Mouse (Mus musculus) urinary bladder, postnatal 25 days (tissue): ENCODE results near the gene Hyal3.
A peak's percentile ranks its signal among the peaks of the same experiment; 100 is the strongest.

ENCODE experiments used
- DNase-seq: peaks from one replicate; pipeline ENCODE4 v3.0.0; 2022; ENCODE audit warnings: low spot score

Gene Hyal3

GRCm38 (mm10) chr9:107580501-107581317 is at the start of gene Hyal3:
TSS of gene Hyal3 (plus strand) at chr9:107580818.
- peak; percentile 75 for DNase-seq

GRCm38 (mm10) chr9:107533791-107534407 is 46.7 kb upstream of the Hyal3 start, which contains the start of gene Tmem115:
TSS of gene Tmem115 (plus strand) at chr9:107533945.
- peak; percentile 75 for DNase-seq

GRCm38 (mm10) chr9:107534408-107535202 is 46.0 kb upstream of the Hyal3 start:
- DNase-seq = peak; percentile 39

DNA sequence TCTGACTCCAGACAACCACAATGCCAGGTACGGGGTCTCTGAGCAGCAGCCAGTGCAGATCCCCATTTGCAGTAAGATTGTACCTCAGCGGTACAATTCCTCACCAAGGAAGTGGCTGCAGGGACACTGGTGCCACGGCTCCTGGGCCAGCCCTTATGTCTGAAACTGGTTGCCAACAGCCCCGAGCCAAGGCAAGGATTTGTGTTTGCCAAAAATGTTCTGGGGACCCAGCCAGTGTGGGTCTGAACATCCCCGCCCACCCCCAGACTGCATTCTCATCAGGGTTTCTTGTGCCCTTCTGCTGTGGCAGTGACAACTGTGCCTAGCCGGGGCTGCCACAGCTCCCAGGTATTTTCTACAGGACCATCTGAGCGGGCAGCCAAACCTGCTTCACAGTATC is 42.4 kb upstream of the Hyal3 start:
- no peak for DNase-seq

DNA sequence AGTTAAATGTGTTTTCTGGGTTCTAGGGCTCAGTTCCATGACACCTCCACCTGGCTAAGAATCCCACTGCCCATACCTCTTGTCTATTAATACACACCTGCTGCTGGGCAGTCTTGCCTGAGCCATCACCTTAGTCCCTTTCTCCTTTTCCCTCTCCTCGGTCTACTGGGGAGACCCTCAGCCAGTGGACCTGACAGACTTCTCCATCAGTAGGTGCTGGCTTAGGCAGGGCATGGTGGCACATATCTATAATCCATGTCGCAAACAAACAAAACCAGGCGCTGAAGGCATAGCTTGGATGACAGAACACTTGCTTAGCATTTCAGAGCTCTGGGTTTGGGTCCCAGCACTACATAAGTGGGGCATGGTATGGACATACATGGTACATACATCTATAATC is 41.9 kb upstream of the Hyal3 start:
- DNase-seq = no peak

DNA sequence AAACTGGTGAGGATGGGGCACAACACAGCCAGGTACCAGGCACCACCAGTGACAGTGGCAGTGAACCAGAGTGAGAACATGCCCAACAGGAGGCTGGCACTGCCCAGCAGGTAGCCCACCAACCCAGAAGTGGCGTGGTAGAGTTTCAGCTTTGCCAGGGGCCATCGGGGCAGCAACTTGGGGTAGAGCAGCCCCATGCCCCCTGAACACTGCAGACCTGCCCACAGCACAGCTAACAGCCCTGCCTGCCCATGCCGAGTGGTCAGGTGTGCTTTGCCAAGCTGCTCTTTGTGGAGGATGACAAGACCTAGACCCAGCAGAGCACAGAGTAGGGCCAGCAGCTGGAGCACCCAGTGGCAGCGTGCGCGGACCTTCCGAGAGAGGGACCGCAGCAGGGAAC is 40.7 kb upstream of the Hyal3 start:
- DNase-seq = no peak

DNA sequence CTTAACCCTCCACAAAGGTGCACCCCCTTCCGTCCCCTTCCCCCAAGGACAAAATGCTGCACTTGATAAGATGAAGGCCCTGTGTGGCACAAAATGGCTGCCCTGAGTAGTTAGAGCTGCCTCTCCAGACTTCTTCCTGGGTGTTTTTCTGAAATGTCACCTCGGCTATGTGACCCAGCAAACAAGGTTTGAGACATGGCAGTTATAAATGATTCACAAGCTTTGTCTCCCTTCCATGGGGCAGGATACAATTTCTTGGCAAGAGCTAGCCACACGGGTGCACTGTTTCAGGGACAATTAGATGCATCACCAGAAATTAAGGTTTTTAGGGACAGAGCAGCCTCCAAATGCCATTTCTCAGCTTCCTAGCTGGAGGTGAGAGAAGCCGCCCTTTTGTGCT is 40.2 kb upstream of the Hyal3 start:
- DNase-seq = no peak

GRCm38 (mm10) chr9:107541005-107541404 is 39.6 kb upstream of the Hyal3 start:
- no peak for DNase-seq

DNA sequence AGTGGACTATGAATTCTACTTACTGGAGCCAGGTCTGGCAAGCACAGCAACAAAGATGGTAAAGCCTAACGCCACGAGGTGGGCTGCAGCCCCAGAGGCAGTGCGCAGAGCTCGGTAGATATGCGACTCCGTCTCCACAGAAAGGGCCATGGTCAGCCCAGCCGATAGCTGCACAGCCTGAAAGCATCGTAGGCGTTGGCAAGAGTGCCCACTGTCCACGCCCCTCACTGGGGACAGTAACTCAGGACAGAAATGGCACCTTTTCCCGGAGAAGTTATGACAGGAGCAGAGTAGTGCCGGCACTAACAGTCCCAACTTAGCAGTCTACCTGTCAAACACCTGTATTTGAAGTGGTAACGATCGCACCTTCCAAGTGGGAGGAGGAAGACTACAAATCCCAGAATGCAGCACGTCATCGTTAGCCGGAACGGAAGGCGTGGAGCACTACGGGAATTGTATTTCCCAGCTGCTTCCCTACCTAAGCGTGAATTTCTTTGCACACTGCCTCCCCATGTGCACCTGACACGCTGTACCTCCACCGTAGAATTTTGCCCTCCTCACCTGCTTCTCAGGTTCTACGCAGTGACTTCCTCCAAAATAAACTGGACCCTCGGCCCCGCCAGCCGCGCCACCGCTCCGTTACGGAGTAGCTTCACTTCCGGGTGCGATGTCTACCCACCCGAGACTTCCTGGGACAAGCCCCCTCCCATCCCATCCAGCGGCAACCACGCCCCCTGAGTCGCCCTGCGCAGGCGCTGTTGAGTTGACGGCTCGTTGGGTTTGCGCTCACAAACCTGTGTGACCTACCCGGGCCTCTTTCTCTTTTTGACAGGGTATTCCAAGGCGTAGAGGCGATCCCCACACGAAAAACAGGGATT is 38.9 kb upstream of the Hyal3 start, which contains the start of the genes Cyb561d2 and Nprl2:
TSS of gene Cyb561d2 (minus strand) at position 720 of the 878 bp plus-strand sequence.
TSS of gene Nprl2 (plus strand) at position 753 of the 878 bp plus-strand sequence.
- peak; percentile 90 for DNase-seq

GRCm38 (mm10) chr9:107542352-107542686 is 38.3 kb upstream of the Hyal3 start:
- DNase-seq = no peak

DNA sequence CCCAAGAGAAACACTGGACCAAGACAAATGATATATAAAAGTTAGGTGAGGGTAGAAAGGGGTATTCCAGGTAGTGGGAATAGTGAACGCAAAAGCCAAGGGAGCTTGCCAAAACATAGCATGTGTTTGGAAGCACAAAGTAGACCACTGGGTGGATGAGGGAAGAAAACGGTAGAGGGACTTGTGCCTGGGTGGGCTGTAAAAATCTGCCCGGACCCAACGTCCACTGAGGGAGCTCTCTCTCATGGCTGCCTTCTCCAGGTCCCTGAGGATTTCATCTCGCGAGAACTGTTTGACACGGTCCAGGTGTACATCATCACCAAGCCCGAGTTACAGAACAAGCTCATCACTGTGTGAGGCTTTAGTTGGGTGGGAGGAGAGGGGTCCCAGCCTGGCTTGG is 37.9 kb upstream of the Hyal3 start:
- DNase-seq = no peak

GRCm38 (mm10) chr9:107543299-107543698 is 37.3 kb upstream of the Hyal3 start:
- DNase-seq = no peak

DNA sequence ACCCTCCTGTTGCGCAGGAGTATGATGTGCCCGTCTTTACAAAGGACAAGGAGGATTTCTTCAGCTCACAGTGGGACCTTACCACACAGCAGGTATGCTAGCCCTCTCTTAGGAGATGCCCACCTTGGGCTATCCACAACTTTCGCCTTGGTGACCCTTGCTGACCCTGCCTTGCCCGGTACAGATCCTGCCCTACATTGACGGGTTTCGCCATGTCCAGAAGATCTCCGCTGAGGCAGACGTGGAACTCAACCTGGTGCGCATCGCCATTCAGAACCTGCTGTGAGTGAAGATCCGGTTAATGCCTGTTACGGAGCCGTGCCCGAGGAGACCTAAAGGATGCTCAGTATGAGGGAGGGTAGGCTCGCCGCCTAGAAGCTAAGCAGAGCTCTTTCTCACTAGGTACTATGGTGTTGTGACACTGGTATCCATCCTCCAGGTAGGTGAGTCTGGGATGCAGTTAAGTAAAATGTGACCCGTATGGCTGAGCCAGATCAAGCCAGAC is 36.4 kb upstream of the Hyal3 start:
- no peak for DNase-seq

DNA sequence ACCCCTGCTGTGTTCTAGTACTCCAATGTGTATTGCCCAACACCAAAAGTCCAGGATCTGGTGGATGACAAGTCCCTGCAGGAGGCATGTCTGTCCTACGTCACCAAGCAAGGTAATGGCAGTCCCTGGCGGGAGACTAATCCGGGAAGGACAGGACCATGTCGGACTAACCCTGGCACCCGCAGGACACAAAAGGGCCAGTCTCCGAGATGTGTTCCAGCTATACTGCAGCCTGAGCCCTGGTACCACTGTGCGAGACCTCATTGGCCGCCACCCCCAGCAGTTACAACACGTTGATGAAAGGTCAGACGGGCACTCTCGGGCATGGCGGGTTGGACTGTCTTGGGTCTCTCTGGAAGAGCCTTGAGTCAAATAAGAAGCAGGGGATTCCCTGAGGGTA is 35.9 kb upstream of the Hyal3 start:
- DNase-seq = no peak

DNA sequence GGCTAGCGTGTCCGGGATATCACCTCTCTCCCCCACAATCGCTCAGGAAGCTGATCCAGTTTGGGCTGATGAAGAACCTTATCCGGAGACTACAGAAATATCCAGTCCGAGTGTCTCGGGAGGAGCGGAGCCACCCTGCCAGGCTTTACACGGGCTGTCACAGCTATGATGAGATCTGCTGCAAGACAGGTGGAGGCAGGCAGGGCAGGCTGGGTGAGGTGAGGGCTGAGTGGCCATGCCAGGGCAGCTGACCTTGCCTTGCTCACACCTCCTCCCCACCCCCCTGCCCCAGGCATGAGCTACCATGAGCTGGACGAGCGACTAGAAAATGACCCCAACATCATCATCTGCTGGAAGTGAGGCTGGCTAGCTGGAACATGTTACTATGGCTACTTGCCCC is 35.4 kb upstream of the Hyal3 start:
- no peak for DNase-seq

GRCm38 (mm10) chr9:107545602-107546001 is 35.0 kb upstream of the Hyal3 start:
- DNase-seq = peak; percentile 75

DNA sequence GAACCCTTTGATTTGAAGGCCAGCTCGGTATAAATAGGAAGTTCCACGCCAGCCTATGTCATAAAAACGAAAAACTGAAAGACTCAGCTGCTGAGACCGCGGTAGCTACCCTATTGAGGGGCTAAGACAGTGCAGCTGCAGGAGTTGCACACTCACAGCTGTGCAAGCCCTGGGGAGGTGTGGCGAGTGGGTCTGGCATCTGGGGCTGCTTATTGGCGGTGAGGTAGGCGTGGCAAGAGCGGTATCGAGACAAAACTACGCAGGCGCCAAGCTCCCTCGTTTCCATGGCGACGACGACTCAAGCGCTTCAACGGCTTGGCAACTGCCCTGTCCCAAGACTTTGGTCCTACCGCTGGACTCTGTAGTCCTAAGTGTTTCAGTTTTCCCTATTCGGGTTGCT is 33.6 kb upstream of the Hyal3 start, which contains the start of gene Zmynd10:
TSS of gene Zmynd10 (plus strand) at position 273 of the 400 bp plus-strand sequence.
- peak; percentile 73 for DNase-seq

GRCm38 (mm10) chr9:107547957-107548356 is 32.7 kb upstream of the Hyal3 start:
- no peak for DNase-seq

GRCm38 (mm10) chr9:107548820-107549219 is 31.8 kb upstream of the Hyal3 start:
- no peak for DNase-seq

DNA sequence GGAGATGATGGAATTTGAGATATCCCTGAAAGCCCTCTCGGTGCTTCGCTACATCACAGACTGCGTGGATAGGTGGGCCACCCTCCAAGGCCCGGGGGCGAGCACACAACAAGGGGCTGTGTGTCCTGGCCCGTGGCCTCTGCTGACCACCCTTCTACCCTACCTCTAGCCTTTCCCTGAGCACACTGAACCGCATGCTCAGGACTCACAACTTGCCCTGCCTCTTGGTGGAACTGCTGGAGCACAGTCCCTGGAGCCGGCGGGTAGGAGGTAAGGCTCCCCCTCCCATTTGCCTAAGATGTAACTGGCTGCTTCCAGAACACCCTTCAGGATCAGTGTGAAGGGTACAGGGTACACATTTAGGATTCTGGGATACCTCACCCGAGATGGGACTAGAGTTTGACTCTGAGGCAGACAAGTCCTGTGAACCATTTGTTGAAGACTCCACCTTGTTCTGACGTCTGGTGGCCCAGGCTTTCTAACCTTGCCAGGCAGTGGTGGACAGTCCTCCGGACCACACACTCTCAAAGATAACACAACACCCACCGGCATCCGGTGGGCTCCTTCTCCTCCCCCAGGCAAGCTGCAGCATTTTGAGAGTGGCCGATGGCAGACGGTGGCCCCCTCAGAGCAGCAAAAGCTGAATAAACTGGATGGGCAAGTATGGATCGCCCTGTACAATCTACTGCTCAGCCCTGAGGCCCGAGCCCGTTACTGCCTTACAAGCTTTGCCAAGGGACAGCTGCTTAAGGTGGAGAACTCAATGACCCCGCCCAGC is 31.1 kb upstream of the Hyal3 start:
- no peak for DNase-seq
